Mouse (Mus musculus): ENCODE measurements around the gene Atp6v1e2. TPM values are rescaled to one million over a fixed set of nuclear protein-coding genes. Genes with fewer than 3 reads are reported as not detected.

Atp6v1e2 gene
- total RNA-seq, 2 experiments from 2014 or later = not detected

- intact Hi-C loops (cut with DNase I) = loop anchor here (2.0 kb wide), 1 partner anchor 19 kb away; no protein-coding TSS in a partner anchor
- no peak for DNase-seq
These were observed 18.3 kb upstream of the Atp6v1e2 start for GRCm38 (mm10) chr17:86966040-86966439.

GRCm38 (mm10) chr17:86965121-86965520 is 17.4 kb upstream of the Atp6v1e2 start:
- no peak for DNase-seq
- intact Hi-C loops (cut with DNase I) = no loop called here

GRCm38 (mm10) chr17:86964502-86964901 is 16.8 kb upstream of the Atp6v1e2 start:
- intact Hi-C loops (cut with DNase I) = loop anchor here (5.0 kb wide), 2 partner anchors 43 to 78 kb away; no protein-coding TSS in a partner anchor
- peak; percentile 64 to 78 for DNase-seq

GRCm38 (mm10) chr17:86964041-86964440 is 16.3 kb upstream of the Atp6v1e2 start:
- intact Hi-C loops (cut with DNase I) = loop anchor here (5.0 kb wide), 2 partner anchors 43 to 78 kb away; no protein-coding TSS in a partner anchor
- DNase-seq = no peak

GRCm38 (mm10) chr17:86963586-86963902 is 15.8 kb upstream of the Atp6v1e2 start:
- intact Hi-C loops (cut with DNase I) = loop anchor here (5.0 kb wide), 2 partner anchors 44 to 79 kb away; no protein-coding TSS in a partner anchor
- no peak for DNase-seq

- intact Hi-C loops (cut with DNase I) = loop anchor here (5.0 kb wide), 2 partner anchors 44 to 79 kb away; no protein-coding TSS in a partner anchor
These were observed 15.3 kb upstream of the Atp6v1e2 start, which contains the start of gene Rhoq for GRCm38 (mm10) chr17:86962894-86963585. Gene Rhoq, plus strand, starts transcription at chr17:86963082.

GRCm38 (mm10) chr17:86962297-86962893 is 14.7 kb upstream of the Atp6v1e2 start:
- DNase-seq = peak; percentile 84 to 85
- intact Hi-C loops (cut with DNase I) = loop anchor here (5.0 kb wide), 2 partner anchors 45 to 80 kb away; no protein-coding TSS in a partner anchor

More at GRCm38 (mm10) chr17:86962894-86963585, 15.3 kb upstream of the Atp6v1e2 start, which contains the start of gene Rhoq:
- DNase-seq = peak; percentile 84 to 91

- DNase-seq = peak; percentile 50 to 51
- intact Hi-C loops (cut with DNase I) = loop anchor here (5.0 kb wide), 2 partner anchors 46 to 81 kb away; no protein-coding TSS in a partner anchor
These were observed 13.7 kb upstream of the Atp6v1e2 start for GRCm38 (mm10) chr17:86961301-86961841.

- intact Hi-C loops (cut with DNase I) = no loop called here
- no peak for DNase-seq
These were observed 10.3 kb upstream of the Atp6v1e2 start for GRCm38 (mm10) chr17:86957968-86958367.

GRCm38 (mm10) chr17:86957239-86957638 is 9.5 kb upstream of the Atp6v1e2 start:
- intact Hi-C loops (cut with DNase I) = no loop called here

GRCm38 (mm10) chr17:86948801-86949200 is 1.1 kb upstream of the Atp6v1e2 start:
- DNase-seq = peak; percentile 64 to 71
- intact Hi-C loops (cut with DNase I) = no loop called here

More at GRCm38 (mm10) chr17:86957239-86957638, 9.5 kb upstream of the Atp6v1e2 start:
- DNase-seq = no peak

GRCm38 (mm10) chr17:86946078-86946477 is 1.6 kb downstream of the Atp6v1e2 start:
- intact Hi-C loops (cut with DNase I) = no loop called here
- no peak for DNase-seq

- DNase-seq = no peak
- intact Hi-C loops (cut with DNase I) = no loop called here
These were observed 4.5 kb downstream of the Atp6v1e2 start for GRCm38 (mm10) chr17:86943158-86943557.

GRCm38 (mm10) chr17:86942112-86942511 is 5.6 kb downstream of the Atp6v1e2 start:
- no peak for DNase-seq
- intact Hi-C loops (cut with DNase I) = no loop called here

GRCm38 (mm10) chr17:86938683-86939082 is 9.0 kb downstream of the Atp6v1e2 start:
- no peak for DNase-seq
- intact Hi-C loops (cut with DNase I) = no loop called here

GRCm38 (mm10) chr17:86937497-86938155 is 10.1 kb downstream of the Atp6v1e2 start:
- intact Hi-C loops (cut with DNase I) = no loop called here
- DNase-seq = peak; percentile 73 to 74

- intact Hi-C loops (cut with DNase I) = no loop called here
- DNase-seq = no peak
These were observed 10.6 kb downstream of the Atp6v1e2 start for GRCm38 (mm10) chr17:86937064-86937463.

GRCm38 (mm10) chr17:86932896-86933295 is 14.8 kb downstream of the Atp6v1e2 start:
- intact Hi-C loops (cut with DNase I) = no loop called here

GRCm38 (mm10) chr17:86929981-86930380 is 17.7 kb downstream of the Atp6v1e2 start:
- DNase-seq = no peak
- intact Hi-C loops (cut with DNase I) = no loop called here

More at GRCm38 (mm10) chr17:86932896-86933295, 14.8 kb downstream of the Atp6v1e2 start:
- DNase-seq = no peak

GRCm38 (mm10) chr17:86929355-86929754 is 18.3 kb downstream of the Atp6v1e2 start:
- intact Hi-C loops (cut with DNase I) = no loop called here
- DNase-seq = no peak

GRCm38 (mm10) chr17:86926836-86927235 is 20.9 kb downstream of the Atp6v1e2 start:
- no peak for DNase-seq
- intact Hi-C loops (cut with DNase I) = no loop called here
